Mouse (Mus musculus) midbrain, postnatal 0 days (tissue): ENCODE measurements around the gene Tma7. TPM values are rescaled to one million over a fixed set of nuclear protein-coding genes. Genes with fewer than 3 reads are reported as not detected.
A peak's percentile ranks its signal among the peaks of the same experiment; 100 is the strongest.

Experiments
- ATAC-seq: fragments of 200-750 bp; cut with Nextera tagmentation; 2 replicates; pipeline ENCODE4 v1.8.0; 2017; ENCODE audit warnings: moderate number of reproducible peaks, mild to moderate bottlenecking, moderate TSS enrichment, moderate library complexity; ENCODE audit not compliant: low FRiP score
- DNase-seq: peaks from one replicate; pipeline ENCODE4 v3.0.0-alpha.2; 2015; ENCODE audit warnings: low spot score
- H3K27ac ChIP-seq: fragments of 300-500 bp; sonication (generic); 2 replicates; pipeline ENCODE4 v1.5.1; 2014; ENCODE audit warnings: low read depth, mild to moderate bottlenecking, low read length, mixed read lengths
- H3K27me3 ChIP-seq: fragments of 300-500 bp; sonication (generic); 2 replicates; pipeline ENCODE4 v1.6.1; 2014; ENCODE audit warnings: low read length, control low read depth, mixed read lengths; ENCODE audit not compliant: insufficient read depth
- H3K36me3 ChIP-seq: fragments of 300-500 bp; sonication (generic); 2 replicates; pipeline ENCODE4 v1.6.1; 2014; ENCODE audit warnings: low read length, control low read depth, mixed read lengths; ENCODE audit not compliant: insufficient read depth
- H3K4me1 ChIP-seq: fragments of 300-500 bp; sonication (generic); 2 replicates; pipeline ENCODE4 v1.6.1; 2014; ENCODE audit warnings: mild to moderate bottlenecking, control low read depth, antibody characterized with exemption, low read length, mixed read lengths; ENCODE audit not compliant: insufficient read depth
- H3K4me2 ChIP-seq: fragments of 300-500 bp; sonication (generic); 2 replicates; pipeline ENCODE4 v1.6.1; 2014; ENCODE audit warnings: low read depth, mild to moderate bottlenecking, low read length, mixed read lengths; ENCODE audit not compliant: poor library complexity, severe bottlenecking
- H3K4me3 ChIP-seq: fragments of 300-500 bp; sonication (generic); 2 replicates; pipeline ENCODE4 v1.5.1; 2014; ENCODE audit warnings: low read depth, mild to moderate bottlenecking, low read length, moderate library complexity
- H3K9ac ChIP-seq: fragments of 300-500 bp; sonication (generic); replicated peaks from 2 replicates; pipeline ENCODE4 v1.6.1; 2014; ENCODE audit warnings: mild to moderate bottlenecking, low read length, moderate library complexity, mixed read lengths; ENCODE audit not compliant: poor library complexity, severe bottlenecking
- H3K9me3 ChIP-seq: fragments of 300-500 bp; sonication (generic); 2 replicates; pipeline ENCODE4 v1.6.1; 2016; ENCODE audit warnings: low read length, control low read depth
- CTCF ChIP-seq: IDR thresholded peaks from 2 replicates; pipeline ENCODE4 v1.5.1; 2016; ENCODE audit warnings: antibody characterized with exemption, mild to moderate bottlenecking
- WGBS: fragments of 180-500 bp; shearing (Covaris S2); extraction: QIAGEN DNeasy Blood & Tissue Kit; methylation state at CpG from one replicate; pipeline ENCODE4 v1.1.7; 2014; 5-methylcytosine and 5-hydroxymethylcytosine counted together
- polyA plus RNA-seq: library from polyadenylated mRNA; unstranded; fragments of >200 nt; fragmentation: Nextera tagmentation; extraction: Ambion mirVana; gene quantifications from 2 replicates; pipeline ENCODE4 v1.2.1, GENCODE M21; 2015
- total RNA-seq: library from RNA; depleted of rRNA; stranded (reverse); fragments of >200 nt; gene quantifications from 2 replicates; pipeline ENCODE4 v1.2.3, GENCODE M21; 2014

Tma7 gene
- total and polyA plus RNA-seq, 2 experiments from 2014 or later, result 129 to 825 TPM

DNA sequence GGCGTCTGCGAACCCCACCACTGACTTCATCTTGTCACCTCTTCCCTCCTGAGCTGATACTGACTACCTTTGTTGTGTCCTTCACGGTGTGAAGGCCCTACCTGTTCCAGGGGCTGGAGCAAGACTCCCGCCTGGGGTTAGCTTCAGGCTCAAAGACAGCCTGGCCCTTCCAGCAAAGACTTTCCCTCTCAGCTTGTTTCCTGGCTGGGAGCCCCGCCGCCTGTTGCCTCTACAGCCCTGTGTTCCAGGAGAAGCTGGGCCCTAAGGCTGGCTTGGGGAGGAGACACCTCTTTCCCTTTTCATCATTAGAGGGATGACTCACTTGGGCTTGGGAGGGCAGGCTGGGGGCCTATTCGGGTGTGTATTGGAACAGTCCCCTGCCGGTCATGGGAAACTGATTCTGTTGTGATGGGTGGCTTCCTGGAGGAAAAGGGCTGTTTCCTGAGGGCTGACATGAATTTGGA, 43.5 kb downstream of the Tma7 start:
- peak overlapping the region; percentile 61 for H3K9ac ChIP-seq
- H3K4me3 ChIP-seq, result peak overlapping the region; percentile 50
- WGBS, result 19% methylated on average over 8 of the region's 8 CpGs
- H3K4me2 ChIP-seq, result peak overlapping the region; percentile 85
- ATAC-seq (no peak), DNase-seq (no peak)
- no peak for TF ChIP-seq CTCF
- H3K27ac ChIP-seq, result no peak overlapping the region
- H3K4me1 ChIP-seq, result 0 out of 2 replicates have a peak, but pooled peaks cover 3% of the 10 kb centered on the region
- no peaks in the 10 kb centered on the region for H3K9me3 ChIP-seq
- no peaks in the 10 kb centered on the region for H3K27me3 ChIP-seq
- H3K36me3 ChIP-seq, result no peaks in the 10 kb centered on the region

DNA sequence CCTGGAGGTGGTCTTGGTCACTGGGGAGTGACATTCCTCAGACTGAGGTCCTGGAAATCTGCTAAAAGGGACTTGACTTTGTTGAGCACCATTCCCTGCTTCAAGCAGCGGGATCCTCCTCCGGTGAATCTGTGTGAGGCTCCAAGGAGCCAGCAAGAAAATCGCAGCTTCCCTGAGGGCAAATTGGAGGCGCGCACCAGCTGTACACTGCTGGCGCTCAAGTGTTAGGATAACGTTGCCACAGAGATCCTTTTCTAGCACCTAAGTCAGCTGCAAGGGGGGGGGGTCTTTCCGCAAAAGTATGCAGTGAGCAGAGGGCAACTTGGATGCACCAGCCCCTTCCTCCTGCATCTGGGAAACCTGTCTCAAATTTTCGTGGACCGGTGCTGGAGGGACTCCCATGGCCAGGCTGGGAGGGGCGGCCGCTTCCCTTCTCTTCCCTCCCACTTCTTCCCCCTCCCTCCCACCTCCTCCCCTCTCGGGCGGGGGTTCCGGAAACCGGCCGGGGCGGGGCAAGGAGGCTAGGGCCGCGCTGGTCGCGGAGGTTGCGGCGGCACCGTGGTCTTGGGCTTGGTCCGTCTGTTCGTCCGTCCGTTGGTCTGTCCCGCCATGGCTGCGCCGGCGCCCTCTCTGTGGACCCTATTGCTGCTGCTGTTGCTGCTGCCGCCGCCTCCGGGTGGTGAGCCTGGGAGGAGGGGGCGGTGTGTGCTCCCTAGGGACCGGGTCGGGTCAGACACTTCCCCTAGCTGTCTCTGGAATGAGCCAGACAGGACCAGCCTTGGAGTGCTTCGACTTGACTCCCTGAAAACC, 44.1 kb downstream of the Tma7 start, which contains the start of gene Shisa5:
TSS of gene Shisa5 (plus strand) at position 480 of the 810 bp plus-strand sequence.
- Histone ChIP-seq H3K9ac (peak within 1 kb of the TSS; percentile 61), H3K27ac (no peak within 1 kb of the TSS), H3K4me3 (peak within 1 kb of the TSS; percentile 50), H3K4me1 (0 out of 2 replicates have a peak, but pooled peaks cover 3% of the 10 kb centered on the region), H3K9me3 (no peaks in the 10 kb centered on the region), H3K4me2 (peak within 1 kb of the TSS; percentile 85), H3K27me3 (no peaks in the 10 kb centered on the region), H3K36me3 (no peaks in the 10 kb centered on the region)
- under 1% methylated on average over 40 of the region's 40 CpGs for WGBS
- ATAC-seq, result peak; percentile 68
- no peak for TF ChIP-seq CTCF
- peak; percentile 38 for DNase-seq

DNA sequence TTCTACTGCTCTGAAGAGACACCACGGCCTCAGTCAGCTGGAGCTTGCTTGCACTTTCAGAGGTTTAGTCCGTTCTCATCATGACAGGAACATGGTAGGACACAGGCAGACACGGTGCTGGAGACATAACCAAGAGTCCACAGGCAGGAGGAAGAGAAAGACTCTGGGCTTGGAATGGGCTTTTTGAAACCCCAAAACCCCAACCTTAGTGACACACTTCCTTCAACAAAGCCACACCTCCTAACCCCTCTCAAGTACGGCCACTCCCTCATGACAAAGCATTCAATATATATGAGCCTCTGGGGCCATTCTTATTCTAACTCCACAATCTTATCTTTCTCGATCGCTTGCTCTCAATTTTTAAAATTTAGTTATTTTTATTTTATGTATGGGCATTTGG, 50.0 kb downstream of the Tma7 start:
- peaks cover 24% of the 10 kb centered on the region; the same call in 1 of the 2 replicates for H3K36me3 ChIP-seq
- no peaks in the 10 kb centered on the region for H3K27me3 ChIP-seq
- no peaks in the 10 kb centered on the region for H3K9me3 ChIP-seq
- ATAC-seq (no peak), DNase-seq (no peak)
- no peak for TF ChIP-seq CTCF
- WGBS, result 83% methylated on average over 6 of the region's 6 CpGs
- no peak overlapping the region for H3K9ac ChIP-seq
- H3K4me3 ChIP-seq, result no peak overlapping the region
- H3K27ac ChIP-seq, result no peak overlapping the region
- no peaks in the 10 kb centered on the region for H3K4me1 ChIP-seq
- no peak overlapping the region for H3K4me2 ChIP-seq

DNA sequence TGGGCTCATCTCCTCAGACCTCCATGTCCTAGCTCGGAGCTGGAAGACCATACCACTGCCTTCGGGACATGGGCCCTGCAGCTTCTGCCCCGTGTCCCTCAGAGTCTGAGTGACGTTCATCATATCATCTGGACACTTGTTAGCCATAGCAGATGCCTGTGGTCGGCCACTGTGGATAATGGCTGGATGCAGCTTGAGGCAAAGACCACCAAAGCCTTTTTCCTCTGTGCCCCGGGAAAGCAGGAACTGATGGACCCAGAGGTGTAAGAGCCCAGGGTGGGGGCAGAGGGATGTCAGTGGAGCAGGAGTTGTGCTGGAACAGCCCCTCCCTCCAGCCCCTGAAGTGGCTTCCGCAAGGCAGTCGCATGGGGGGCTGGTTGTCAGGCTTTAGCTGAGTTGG, 50.7 kb downstream of the Tma7 start:
- no peak for DNase-seq
- Histone ChIP-seq H3K9me3 (no peaks in the 10 kb centered on the region), H3K36me3 (peaks cover 28% of the 10 kb centered on the region; the same call in 1 of the 2 replicates), H3K9ac (no peak overlapping the region), H3K4me2 (no peak overlapping the region), H3K27me3 (no peaks in the 10 kb centered on the region), H3K4me1 (no peaks in the 10 kb centered on the region), H3K4me3 (no peak overlapping the region), H3K27ac (no peak overlapping the region)
- WGBS, result 88% methylated on average over 8 of the region's 8 CpGs
- no peak for ATAC-seq
- TF ChIP-seq CTCF, result no peak

DNA sequence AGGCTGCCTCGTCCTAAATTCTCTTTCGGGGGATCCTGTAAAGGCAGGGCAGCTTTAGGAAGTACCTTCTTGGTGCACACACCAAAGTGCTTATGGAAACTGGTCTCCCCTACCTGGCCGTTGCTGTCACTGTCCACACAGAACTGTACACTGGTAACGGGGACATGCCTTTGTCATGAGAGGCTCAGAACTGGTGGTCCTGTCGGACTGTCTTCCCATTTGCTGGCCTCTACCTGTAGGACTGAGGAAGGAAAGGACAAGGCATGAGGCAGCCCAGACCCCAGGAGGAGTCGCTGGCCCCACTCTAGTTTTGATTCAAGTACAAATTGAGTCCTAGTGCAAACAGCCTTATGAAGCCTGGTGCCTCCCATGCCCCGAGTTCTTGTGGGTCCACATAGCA, 51.4 kb downstream of the Tma7 start:
- Histone ChIP-seq H3K9ac (no peak overlapping the region), H3K9me3 (no peaks in the 10 kb centered on the region), H3K4me2 (no peak overlapping the region), H3K36me3 (peaks cover 34% of the 10 kb centered on the region; the same call in 1 of the 2 replicates), H3K4me1 (no peaks in the 10 kb centered on the region), H3K27ac (no peak overlapping the region), H3K4me3 (no peak overlapping the region), H3K27me3 (no peaks in the 10 kb centered on the region)
- no peak for DNase-seq
- WGBS, result 93% methylated on average over 7 of the region's 7 CpGs
- no peak for ATAC-seq
- no peak for TF ChIP-seq CTCF

DNA sequence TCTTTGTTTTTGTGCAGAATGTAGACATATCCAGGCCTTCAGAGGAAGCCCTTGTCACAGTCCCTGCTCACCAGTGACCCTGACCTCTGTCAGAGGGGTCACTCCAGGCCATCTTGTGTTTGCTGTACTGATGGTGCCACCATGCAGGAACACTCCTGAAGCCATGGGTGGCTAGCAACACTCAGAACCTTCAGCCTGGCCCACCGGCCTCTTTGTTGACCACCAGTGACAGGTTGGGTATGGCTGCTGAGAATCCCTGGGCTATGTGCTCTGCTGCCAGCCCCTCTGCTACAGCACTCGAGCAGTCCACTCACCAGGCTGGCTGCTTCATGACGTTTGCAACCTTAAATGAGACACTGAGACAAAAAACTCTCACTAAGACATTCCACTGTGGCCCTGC, 52.1 kb downstream of the Tma7 start:
- no peak for ATAC-seq
- Histone ChIP-seq H3K9me3 (no peaks in the 10 kb centered on the region), H3K36me3 (peaks cover 41% of the 10 kb centered on the region), H3K4me2 (no peak overlapping the region), H3K27me3 (no peaks in the 10 kb centered on the region), H3K4me3 (no peak overlapping the region), H3K4me1 (no peaks in the 10 kb centered on the region), H3K27ac (no peak overlapping the region), H3K9ac (no peak overlapping the region)
- 73% methylated on average over 3 of the region's 3 CpGs for WGBS
- no peak for TF ChIP-seq CTCF
- no peak for DNase-seq
